Mouse (Mus musculus) kidney, embryonic 14.5 days (tissue): Measurements from ENCODE around the gene Gpsm2. TPM values are rescaled to one million over a fixed set of nuclear protein-coding genes. Genes with fewer than 3 reads are reported as not detected.

Experiments used
- polyA plus RNA-seq: library from polyadenylated mRNA; unstranded; fragments of >200 nt; fragmentation: Nextera tagmentation; extraction: Ambion mirVana; gene quantifications from 2 replicates; pipeline ENCODE4 v1.2.1, GENCODE M21; 2014

Gene Gpsm2
- polyA plus RNA-seq, 1 experiment from 2014 or later = 52.4 TPM

Other genes starting within 250 kb of the Gpsm2 start
- gene 1700013F07Rik, start 188.2 kb downstream of the Gpsm2 start, polyA plus RNA-seq = not detected in 2 replicates
- 0.59 and 2.0 TPM in 2 replicates for gene 5330417C22Rik, start 185.8 kb downstream of the Gpsm2 start, polyA plus RNA-seq
- gene Tmem167b, start 159.8 kb downstream of the Gpsm2 start, polyA plus RNA-seq = 20.4 and 32.7 TPM in 2 replicates
- gene Taf13, start 150.6 kb downstream of the Gpsm2 start, polyA plus RNA-seq = 35.1 and 45.2 TPM in 2 replicates
- gene Wdr47, start 131.0 kb downstream of the Gpsm2 start, polyA plus RNA-seq = 4.7 and 8.5 TPM in 2 replicates
- gene Clcc1, start 68.4 kb downstream of the Gpsm2 start, polyA plus RNA-seq = 46.5 and 64.3 TPM in 2 replicates
- gene Aknad1, start 17.3 kb upstream of the Gpsm2 start, polyA plus RNA-seq = 0.14 TPM in 1 of 2 replicates, not detected in the other
- gene Stxbp3, start 118.2 kb upstream of the Gpsm2 start, polyA plus RNA-seq = 27.5 and 32.1 TPM in 2 replicates
- not detected in 2 replicates for gene Fndc7, start 167.7 kb upstream of the Gpsm2 start, polyA plus RNA-seq
- 58.3 and 73.7 TPM in 2 replicates for gene Prpf38b, start 189.4 kb upstream of the Gpsm2 start, polyA plus RNA-seq
- 0.43 and 0.51 TPM in 2 replicates for gene Henmt1, start 217.6 kb upstream of the Gpsm2 start, polyA plus RNA-seq
- not detected in 2 replicates for gene Gm9857, start 218.1 kb upstream of the Gpsm2 start, polyA plus RNA-seq